Mouse (Mus musculus) liver, adult 2 months (tissue): Measurements from ENCODE around the gene Cdc6.

Source experiments
- CTCF ChIP-seq: fragments of 200-500 bp; IDR thresholded peaks from 2 replicates; pipeline ENCODE4 v1.5.1; 2011; ENCODE audit warnings: low read depth, low read length, control low read depth
- POLR2A ChIP-seq: fragments of 200-500 bp; IDR thresholded peaks from 2 replicates; pipeline ENCODE4 v1.6.1; 2011; ENCODE audit warnings: low read length, control low read depth; ENCODE audit not compliant: insufficient read depth; ENCODE audit errors: extremely low read depth

DNA sequence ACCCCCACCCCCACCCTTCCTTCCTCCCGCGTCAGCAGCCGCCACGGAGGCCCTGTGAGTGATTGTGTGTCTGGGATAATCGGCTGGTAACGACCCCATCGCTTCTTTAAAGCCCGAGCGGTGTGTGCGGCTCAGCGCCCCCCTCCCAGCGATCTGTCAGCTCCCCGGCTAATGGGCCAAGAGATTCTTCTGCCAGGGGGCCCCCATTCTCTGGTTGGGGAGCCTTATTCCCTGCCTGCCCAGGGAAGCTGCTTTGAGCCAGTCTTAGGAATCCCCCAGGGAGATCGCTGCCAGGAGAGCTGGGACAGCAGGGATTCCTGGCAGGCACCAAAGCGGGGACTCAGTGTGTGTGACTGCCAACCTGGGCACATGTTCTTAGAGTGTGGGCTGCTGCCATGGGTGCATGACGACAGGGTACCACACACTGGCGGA, 61.9 kb downstream of the Cdc6 start:
- no peak for TF ChIP-seq POLR2A
- TF ChIP-seq CTCF: no peak
